Mouse (Mus musculus): ENCODE measurements around the gene Lingo3. TPM values are rescaled to one million over a fixed set of nuclear protein-coding genes. Genes with fewer than 3 reads are reported as not detected.

Lingo3 gene
- polyA plus RNA-seq, 1 experiment = 0.04 TPM

GRCm38 (mm10) chr10:80784871-80785270 lies 59.0 kb downstream of the Lingo3 start:
- TF ChIP-seq GATA1 (IDR thresholded peaks at IDR 0.05; ENCODE audit: borderline replicate concordance, low read length) (no peak), FLI1 (IDR thresholded peaks at IDR 0.05; ENCODE audit: low read length) (no peak)
- Histone ChIP-seq H3K27me3 (replicated peaks) (no peaks in the 10 kb centered on the region), H3K36me3 (replicated peaks; ENCODE audit: low read length) (peaks cover 99% of the 10 kb centered on the region), H3K9me3 (no peaks in the 10 kb centered on the region), H3K4me3 (replicated peaks) (no peak overlapping the region), H3K4me1 (peaks cover 7% of the 10 kb centered on the region)

GRCm38 (mm10) chr10:80784302-80784701 lies 59.5 kb downstream of the Lingo3 start:
- no peaks in the 10 kb centered on the region for H3K9me3 ChIP-seq
- peaks cover 13% of the 10 kb centered on the region for H3K4me1 ChIP-seq
- TF ChIP-seq GATA1 (IDR thresholded peaks at IDR 0.05; ENCODE audit: borderline replicate concordance, low read length) (no peak), FLI1 (IDR thresholded peaks at IDR 0.05; ENCODE audit: low read length) (no peak)
- H3K27me3 ChIP-seq (replicated peaks) = no peaks in the 10 kb centered on the region
- no peak overlapping the region for H3K4me3 ChIP-seq (replicated peaks)
- peaks cover 100% of the 10 kb centered on the region for H3K36me3 ChIP-seq (replicated peaks; ENCODE audit: low read length)

Other genes starting within 250 kb of the Lingo3 start
- gene Scamp4, start 241.2 kb downstream of the Lingo3 start, polyA plus RNA-seq (2012; ENCODE audit: insufficient read depth, low replicate concordance) = 19.2 and 31.4 TPM in 2 replicates
- gene Adat3, start 241.2 kb downstream of the Lingo3 start, polyA plus RNA-seq (2012; ENCODE audit: insufficient read depth, low replicate concordance) = 5.7 and 13.7 TPM in 2 replicates
- gene Gm49322, start 238.0 kb downstream of the Lingo3 start, polyA plus RNA-seq (2012; ENCODE audit: insufficient read depth, low replicate concordance) = not detected in 2 replicates
- 476 and 617 TPM in 2 replicates for gene Csnk1g2, start 221.2 kb downstream of the Lingo3 start, polyA plus RNA-seq (2012; ENCODE audit: insufficient read depth, low replicate concordance)
- gene Btbd2, start 187.0 kb downstream of the Lingo3 start, polyA plus RNA-seq (2012; ENCODE audit: insufficient read depth, low replicate concordance) = 91.6 and 121 TPM in 2 replicates
- 472 and 996 TPM in 2 replicates for gene Mknk2, start 165.9 kb downstream of the Lingo3 start, polyA plus RNA-seq (2012; ENCODE audit: insufficient read depth, low replicate concordance)
- gene Mob3a, start 142.1 kb downstream of the Lingo3 start, polyA plus RNA-seq (2012; ENCODE audit: insufficient read depth, low replicate concordance) = 61.8 and 135 TPM in 2 replicates
- gene Izumo4, start 141.9 kb downstream of the Lingo3 start, polyA plus RNA-seq (2012; ENCODE audit: insufficient read depth, low replicate concordance) = 19.4 and 27.8 TPM in 2 replicates
- 10.9 and 24.8 TPM in 2 replicates for gene Ap3d1, start 101.8 kb downstream of the Lingo3 start, polyA plus RNA-seq (2012; ENCODE audit: insufficient read depth, low replicate concordance)
- 35.3 and 88.7 TPM in 2 replicates for gene Dot1l, start 88.8 kb downstream of the Lingo3 start, polyA plus RNA-seq (2012; ENCODE audit: insufficient read depth, low replicate concordance)
- 413 and 1,110 TPM in 2 replicates for gene Sf3a2, start 45.8 kb downstream of the Lingo3 start, polyA plus RNA-seq (2012; ENCODE audit: insufficient read depth, low replicate concordance)
- 184 and 251 TPM in 2 replicates for gene Plekhj1, start 45.4 kb downstream of the Lingo3 start, polyA plus RNA-seq (2012; ENCODE audit: insufficient read depth, low replicate concordance)
- gene Amh, start 38.8 kb downstream of the Lingo3 start, polyA plus RNA-seq (2012; ENCODE audit: insufficient read depth, low replicate concordance) = 1.1 and 5.5 TPM in 2 replicates
- not detected in 2 replicates for gene Jsrp1, start 30.5 kb downstream of the Lingo3 start, polyA plus RNA-seq (2012; ENCODE audit: insufficient read depth, low replicate concordance)
- gene Oaz1, start 17.4 kb downstream of the Lingo3 start, polyA plus RNA-seq (2012; ENCODE audit: insufficient read depth, low replicate concordance) = 2,272 and 5,289 TPM in 2 replicates
- 6.8 and 219 TPM in 2 replicates for gene Lsm7, start 11.2 kb upstream of the Lingo3 start, polyA plus RNA-seq (2012; ENCODE audit: insufficient read depth, low replicate concordance)
- 33.4 and 118 TPM in 2 replicates for gene Sppl2b, start 11.2 kb upstream of the Lingo3 start, polyA plus RNA-seq (2012; ENCODE audit: insufficient read depth, low replicate concordance)
- 0.08 TPM in 1 of 2 replicates, not detected in the other for gene Tmprss9, start 27.8 kb upstream of the Lingo3 start, polyA plus RNA-seq (2012; ENCODE audit: insufficient read depth, low replicate concordance)
- 88.8 and 345 TPM in 2 replicates for gene Timm13, start 56.9 kb upstream of the Lingo3 start, polyA plus RNA-seq (2012; ENCODE audit: insufficient read depth, low replicate concordance)
- gene Lmnb2, start 74.2 kb upstream of the Lingo3 start, polyA plus RNA-seq (2012; ENCODE audit: insufficient read depth, low replicate concordance) = 11.8 and 16.6 TPM in 2 replicates
- 29.3 and 96.0 TPM in 2 replicates for gene Gadd45b, start 86.0 kb upstream of the Lingo3 start, polyA plus RNA-seq (2012; ENCODE audit: insufficient read depth, low replicate concordance)
- 0.41 and 1.1 TPM in 2 replicates for gene Gng7, start 170.9 kb upstream of the Lingo3 start, polyA plus RNA-seq (2012; ENCODE audit: insufficient read depth, low replicate concordance)
- 0.06 TPM in 1 of 2 replicates, not detected in the other for gene Diras1, start 181.6 kb upstream of the Lingo3 start, polyA plus RNA-seq (2012; ENCODE audit: insufficient read depth, low replicate concordance)
- gene Slc39a3, start 193.4 kb upstream of the Lingo3 start, polyA plus RNA-seq (2012; ENCODE audit: insufficient read depth, low replicate concordance) = 1.9 and 7.5 TPM in 2 replicates
- 262 and 632 TPM in 2 replicates for gene Sgta, start 216.1 kb upstream of the Lingo3 start, polyA plus RNA-seq (2012; ENCODE audit: insufficient read depth, low replicate concordance)
- 62.3 and 65.0 TPM in 2 replicates for gene Thop1, start 226.0 kb upstream of the Lingo3 start, polyA plus RNA-seq (2012; ENCODE audit: insufficient read depth, low replicate concordance)

Measured in megakaryocyte, embryonic 14.5 days (primary cell).